Mouse (Mus musculus) limb, embryonic 12.5 days (tissue): ENCODE measurements around the gene Rspo1. TPM values are rescaled to one million over a fixed set of nuclear protein-coding genes. Genes with fewer than 3 reads are reported as not detected.

Experiments used
- ATAC-seq: fragments of 200-750 bp; cut with Nextera tagmentation; 2 replicates; pipeline ENCODE4 v1.8.0; 2017; ENCODE audit warnings: low read depth, moderate TSS enrichment; ENCODE audit not compliant: insufficient number of reproducible peaks, insufficient read depth, low FRiP score, low TSS enrichment
- H3K27ac ChIP-seq: fragments of 300-500 bp; sonication (generic); 2 replicates; pipeline ENCODE4 v1.5.1; 2016; ENCODE audit warnings: mild to moderate bottlenecking, moderate library complexity
- H3K27me3 ChIP-seq: fragments of 300-500 bp; sonication (generic); 2 replicates; pipeline ENCODE4 v1.6.1; 2016; ENCODE audit warnings: mild to moderate bottlenecking, moderate library complexity
- H3K36me3 ChIP-seq: fragments of 300-500 bp; sonication (generic); 2 replicates; pipeline ENCODE4 v1.6.1; 2016; ENCODE audit warnings: mild to moderate bottlenecking, moderate library complexity
- H3K4me1 ChIP-seq: fragments of 300-500 bp; sonication (generic); replicated peaks from 2 replicates; pipeline ENCODE4 v1.6.1; 2016
- H3K4me2 ChIP-seq: fragments of 300-500 bp; sonication (generic); 2 replicates; pipeline ENCODE4 v1.6.1; 2016; ENCODE audit warnings: mild to moderate bottlenecking, moderate library complexity
- H3K4me3 ChIP-seq: fragments of 300-500 bp; sonication (generic); replicated peaks from 2 replicates; pipeline ENCODE4 v1.5.1; 2016; ENCODE audit warnings: mild to moderate bottlenecking
- H3K9ac ChIP-seq: fragments of 300-500 bp; sonication (generic); replicated peaks from 2 replicates; pipeline ENCODE4 v1.6.1; 2016; ENCODE audit warnings: mild to moderate bottlenecking, moderate library complexity
- H3K9me3 ChIP-seq: fragments of 300-500 bp; sonication (generic); 2 replicates; pipeline ENCODE4 v1.6.1; 2016; ENCODE audit warnings: mild to moderate bottlenecking, moderate library complexity
- WGBS: fragments of 180-500 bp; shearing (Covaris S2); methylation state at CpG from one replicate; pipeline ENCODE4 v1.1.7; 2016; 5-methylcytosine and 5-hydroxymethylcytosine counted together
- polyA plus RNA-seq: library from polyadenylated mRNA; unstranded; fragments of >200 nt; fragmentation: Nextera tagmentation; extraction: Ambion mirVana; gene quantifications from 2 replicates; pipeline ENCODE4 v1.2.1, GENCODE M21; 2016

Gene Rspo1
- polyA plus RNA-seq, 1 experiment from 2014 or later: 1.7 TPM

GRCm38 (mm10) chr4:124957284-124957683 lies 28.9 kb upstream of the Rspo1 start:
- 82% methylated on average over 2 of the region's 2 CpGs for WGBS
- Histone ChIP-seq H3K4me2 (no peak overlapping the region), H3K4me3 (no peak overlapping the region), H3K4me1 (peaks cover 10% of the 10 kb centered on the region; the same call in 1 of the 2 replicates), H3K27ac (no peak overlapping the region), H3K9me3 (no peaks in the 10 kb centered on the region), H3K9ac (no peak overlapping the region), H3K27me3 (peaks cover 95% of the 10 kb centered on the region), H3K36me3 (no peaks in the 10 kb centered on the region)
- ATAC-seq: no peak

DNA sequence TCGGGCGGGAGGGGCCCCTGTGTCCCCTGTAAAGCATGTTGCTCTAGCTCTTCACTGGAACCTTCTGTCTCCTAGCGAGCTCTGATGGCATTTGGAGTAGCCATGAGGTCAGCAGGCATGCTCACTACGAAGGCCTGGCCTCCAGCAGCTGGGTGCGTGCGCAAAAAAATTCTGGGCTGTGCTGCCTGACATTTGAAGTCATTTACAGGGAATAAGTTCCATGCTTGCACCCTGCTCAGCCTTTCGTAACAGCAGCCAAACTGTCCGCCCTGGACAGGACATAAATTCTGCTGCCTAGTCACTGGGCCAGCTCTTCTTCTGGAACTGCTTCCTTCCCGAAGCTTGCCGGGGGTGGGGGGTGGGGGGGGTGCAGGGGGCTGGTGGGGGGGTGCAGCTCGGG lies 27.2 kb upstream of the Rspo1 start:
- WGBS: 36% methylated on average over 11 of the region's 11 CpGs
- Histone ChIP-seq H3K4me1 (peaks cover 15% of the 10 kb centered on the region; the same call in 1 of the 2 replicates), H3K4me3 (no peak overlapping the region), H3K9ac (no peak overlapping the region), H3K27ac (no peak overlapping the region), H3K27me3 (peaks cover 93% of the 10 kb centered on the region), H3K36me3 (no peaks in the 10 kb centered on the region), H3K9me3 (no peaks in the 10 kb centered on the region), H3K4me2 (no peak overlapping the region)
- no peak for ATAC-seq

- Histone ChIP-seq H3K4me2 (no peak overlapping the region), H3K4me3 (no peak overlapping the region), H3K27me3 (peaks cover 93% of the 10 kb centered on the region), H3K27ac (no peak overlapping the region), H3K9ac (no peak overlapping the region), H3K9me3 (no peaks in the 10 kb centered on the region), H3K36me3 (no peaks in the 10 kb centered on the region), H3K4me1 (peaks cover 21% of the 10 kb centered on the region; the same call in 1 of the 2 replicates)
- 88% methylated on average over 11 of the region's 11 CpGs for WGBS
- ATAC-seq: no peak
Observed at GRCm38 (mm10) chr4:124960940-124961339, 25.3 kb upstream of the Rspo1 start.

DNA sequence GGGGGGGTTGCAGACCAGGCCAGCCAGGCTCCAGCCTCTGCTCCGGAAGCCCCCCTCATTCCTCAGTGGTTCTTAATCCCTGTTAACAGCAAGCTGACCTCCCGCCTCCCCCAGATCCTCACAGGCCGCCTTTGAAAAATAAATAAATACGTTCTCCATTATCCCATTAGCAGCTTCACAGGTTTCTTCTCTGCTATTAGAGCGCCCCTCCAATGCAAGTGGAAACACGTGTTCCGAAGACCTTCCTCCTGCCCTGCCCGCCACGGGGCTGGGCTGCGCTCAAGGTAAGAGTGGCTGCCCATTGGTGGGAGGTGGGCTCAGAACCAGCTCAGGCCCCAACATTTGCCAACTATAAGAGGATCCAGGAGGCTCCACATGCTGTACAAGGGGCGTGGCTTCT lies 23.7 kb upstream of the Rspo1 start:
- H3K36me3 ChIP-seq: no peaks in the 10 kb centered on the region
- H3K27ac ChIP-seq: no peak overlapping the region
- H3K4me3 ChIP-seq: no peak overlapping the region
- H3K4me1 ChIP-seq: peaks cover 21% of the 10 kb centered on the region; the same call in 1 of the 2 replicates
- WGBS: 25% methylated on average over 11 of the region's 11 CpGs
- peaks cover 90% of the 10 kb centered on the region for H3K27me3 ChIP-seq
- H3K9me3 ChIP-seq: no peaks in the 10 kb centered on the region
- no peak for ATAC-seq
- H3K9ac ChIP-seq: no peak overlapping the region
- H3K4me2 ChIP-seq: no peak overlapping the region

- no peak overlapping the region for H3K4me2 ChIP-seq
- no peaks in the 10 kb centered on the region for H3K9me3 ChIP-seq
- H3K36me3 ChIP-seq: no peaks in the 10 kb centered on the region
- ATAC-seq: no peak
- WGBS: 10% methylated on average over 8 of the region's 8 CpGs
- H3K27ac ChIP-seq: no peak overlapping the region
- no peak overlapping the region for H3K4me3 ChIP-seq
- 0 out of 2 replicates have a peak overlapping the region, but pooled peaks have one; percentile 18 for H3K9ac ChIP-seq
- peaks cover 90% of the 10 kb centered on the region for H3K27me3 ChIP-seq
- H3K4me1 ChIP-seq: peaks cover 25% of the 10 kb centered on the region
Observed at GRCm38 (mm10) chr4:124964912-124965599, 21.2 kb upstream of the Rspo1 start.

DNA sequence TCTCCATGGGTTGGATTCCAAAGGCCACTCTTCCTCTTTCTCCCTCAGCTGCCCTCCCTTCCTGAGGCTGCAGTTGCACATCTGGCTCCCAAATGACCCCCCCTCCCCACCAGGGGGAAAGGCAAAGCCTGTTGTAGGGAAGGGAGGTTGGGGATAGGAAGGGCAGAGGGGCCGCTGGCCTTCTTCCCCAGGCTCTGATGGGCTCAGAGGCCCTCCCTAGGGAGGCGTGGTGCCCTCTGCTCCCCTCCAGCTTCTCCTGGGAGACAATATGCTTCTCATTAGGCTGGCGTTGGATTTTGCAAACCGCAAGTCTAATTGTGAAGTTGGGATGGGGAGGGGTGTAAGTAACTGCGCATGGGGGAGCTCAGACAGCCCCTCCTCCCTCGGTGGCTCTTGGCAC lies 17.5 kb upstream of the Rspo1 start:
- H3K9me3 ChIP-seq: no peaks in the 10 kb centered on the region
- no peak for ATAC-seq
- H3K4me3 ChIP-seq: no peak overlapping the region
- peaks cover 90% of the 10 kb centered on the region for H3K27me3 ChIP-seq
- H3K36me3 ChIP-seq: no peaks in the 10 kb centered on the region
- peaks cover 48% of the 10 kb centered on the region for H3K4me1 ChIP-seq
- 22% methylated on average over 6 of the region's 6 CpGs for WGBS
- H3K4me2 ChIP-seq: peak overlapping the region; percentile 6
- no peak overlapping the region; the same call in 1 of the 2 replicates for H3K9ac ChIP-seq
- H3K27ac ChIP-seq: no peak overlapping the region

DNA sequence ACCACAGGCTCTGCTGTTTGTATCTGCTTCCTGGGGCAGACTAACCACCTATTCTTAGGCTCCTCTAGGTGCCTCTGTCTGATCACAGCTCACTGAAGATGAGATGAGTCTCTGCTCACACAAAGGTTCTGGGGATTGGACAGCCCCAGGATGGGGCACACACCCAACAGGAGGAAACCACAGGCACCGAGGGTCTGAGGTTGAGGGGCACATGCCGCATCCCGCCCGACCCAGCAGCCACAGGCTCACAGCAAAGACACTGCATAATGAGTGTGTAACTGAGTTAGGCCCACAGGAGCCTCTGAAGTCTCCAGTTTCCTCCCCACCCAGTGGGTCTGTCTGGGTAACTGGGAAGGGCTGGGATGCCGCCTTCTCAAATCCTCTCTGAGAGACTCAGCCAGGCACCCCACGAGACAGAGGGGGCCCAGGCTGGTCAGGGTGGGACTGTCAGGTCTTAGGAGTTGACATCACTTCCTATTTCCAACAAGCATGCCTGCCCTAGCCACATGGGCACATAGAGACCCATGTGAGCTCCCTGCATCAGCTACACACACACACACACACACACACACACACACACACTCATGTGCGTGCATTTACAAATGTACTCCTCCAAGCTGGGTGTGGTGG lies 16.9 kb upstream of the Rspo1 start:
- H3K9ac ChIP-seq: no peak overlapping the region
- no peak for ATAC-seq
- peaks cover 48% of the 10 kb centered on the region for H3K4me1 ChIP-seq
- no peaks in the 10 kb centered on the region for H3K9me3 ChIP-seq
- H3K27ac ChIP-seq: no peak overlapping the region
- no peak overlapping the region for H3K4me3 ChIP-seq
- H3K27me3 ChIP-seq: peaks cover 90% of the 10 kb centered on the region
- no peaks in the 10 kb centered on the region for H3K36me3 ChIP-seq
- peak overlapping the region; percentile 6; the same call in 1 of the 2 replicates for H3K4me2 ChIP-seq
- 68% methylated on average over 7 of the region's 7 CpGs for whole genome bisulfite sequencing

- no peak overlapping the region for H3K27ac ChIP-seq
Observed at GRCm38 (mm10) chr4:124970194-124970593, 16.0 kb upstream of the Rspo1 start.

DNA sequence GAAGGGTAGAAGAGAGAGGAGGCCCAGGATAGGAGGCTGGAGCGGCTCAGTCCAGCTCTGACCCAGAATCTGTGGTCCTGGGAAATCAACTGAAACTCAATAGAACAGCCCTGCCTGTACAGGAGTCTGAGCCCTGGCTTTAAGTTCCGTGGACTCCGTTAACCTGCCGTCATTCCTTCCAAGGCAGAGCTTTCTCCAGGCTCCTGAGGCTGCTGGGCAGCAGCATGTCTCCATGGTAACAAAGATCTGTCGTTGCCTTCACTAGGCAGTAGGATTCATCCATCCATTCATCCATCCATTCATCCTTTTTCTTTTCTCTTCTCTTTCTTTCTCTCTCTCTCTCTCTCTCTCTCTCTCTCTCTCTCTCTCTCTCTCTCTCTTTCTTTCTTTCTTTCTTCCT lies 15.6 kb upstream of the Rspo1 start:
- no peak for ATAC-seq
- Histone ChIP-seq H3K36me3 (no peaks in the 10 kb centered on the region), H3K9ac (no peak overlapping the region), H3K4me2 (no peak overlapping the region), H3K9me3 (no peaks in the 10 kb centered on the region), H3K4me3 (no peak overlapping the region), H3K27me3 (peaks cover 92% of the 10 kb centered on the region), H3K27ac (no peak overlapping the region), H3K4me1 (peaks cover 43% of the 10 kb centered on the region)
- 28% methylated on average over 5 of the region's 5 CpGs for WGBS

More at GRCm38 (mm10) chr4:124970194-124970593, 16.0 kb upstream of the Rspo1 start:
- Histone ChIP-seq H3K36me3 (no peaks in the 10 kb centered on the region), H3K27me3 (peaks cover 92% of the 10 kb centered on the region), H3K4me1 (peaks cover 46% of the 10 kb centered on the region), H3K4me2 (no peak overlapping the region), H3K4me3 (no peak overlapping the region), H3K9me3 (no peaks in the 10 kb centered on the region), H3K9ac (no peak overlapping the region)
- no peak for ATAC-seq
- WGBS: 62% methylated on average over 11 of the region's 11 CpGs

- Histone ChIP-seq H3K4me1 (peaks cover 43% of the 10 kb centered on the region), H3K9ac (no peak overlapping the region), H3K4me2 (no peak overlapping the region), H3K27ac (no peak overlapping the region), H3K4me3 (no peak overlapping the region), H3K27me3 (peaks cover 90% of the 10 kb centered on the region), H3K9me3 (no peaks in the 10 kb centered on the region), H3K36me3 (no peaks in the 10 kb centered on the region)
- 42% methylated on average over 8 of the region's 8 CpGs for WGBS
- no peak for ATAC-seq
Observed at GRCm38 (mm10) chr4:124971094-124971493, 15.1 kb upstream of the Rspo1 start.

GRCm38 (mm10) chr4:124972316-124972715 lies 13.9 kb upstream of the Rspo1 start:
- WGBS: 14% methylated on average over 9 of the region's 9 CpGs
- H3K4me2 ChIP-seq: no peak overlapping the region

More at GRCm38 (mm10) chr4:124972316-124972715, 13.9 kb upstream of the Rspo1 start:
- Histone ChIP-seq H3K9me3 (no peaks in the 10 kb centered on the region), H3K4me1 (peaks cover 43% of the 10 kb centered on the region), H3K27me3 (peaks cover 85% of the 10 kb centered on the region), H3K36me3 (no peaks in the 10 kb centered on the region), H3K27ac (no peak overlapping the region), H3K9ac (no peak overlapping the region), H3K4me3 (no peak overlapping the region)
- ATAC-seq: no peak
